Mouse (Mus musculus) heart, postnatal 4 days (tissue): ENCODE data around the gene Stim2. TPM values are rescaled to one million over a fixed set of nuclear protein-coding genes. Genes with fewer than 3 reads are reported as not detected.
A peak's percentile ranks its signal among the peaks of the same experiment; 100 is the strongest.

Experiments used
- DNase-seq: peaks from one replicate; pipeline ENCODE4 v3.0.0; 2021
- total RNA-seq, 2 experiments: library from RNA; stranded (reverse); gene quantifications; 2 replicates each; pipeline ENCODE4 v1.2.3; 2021

Gene Stim2
- total RNA-seq, 2 experiments from 2014 or later = 27.6 to 27.9 TPM

DNA sequence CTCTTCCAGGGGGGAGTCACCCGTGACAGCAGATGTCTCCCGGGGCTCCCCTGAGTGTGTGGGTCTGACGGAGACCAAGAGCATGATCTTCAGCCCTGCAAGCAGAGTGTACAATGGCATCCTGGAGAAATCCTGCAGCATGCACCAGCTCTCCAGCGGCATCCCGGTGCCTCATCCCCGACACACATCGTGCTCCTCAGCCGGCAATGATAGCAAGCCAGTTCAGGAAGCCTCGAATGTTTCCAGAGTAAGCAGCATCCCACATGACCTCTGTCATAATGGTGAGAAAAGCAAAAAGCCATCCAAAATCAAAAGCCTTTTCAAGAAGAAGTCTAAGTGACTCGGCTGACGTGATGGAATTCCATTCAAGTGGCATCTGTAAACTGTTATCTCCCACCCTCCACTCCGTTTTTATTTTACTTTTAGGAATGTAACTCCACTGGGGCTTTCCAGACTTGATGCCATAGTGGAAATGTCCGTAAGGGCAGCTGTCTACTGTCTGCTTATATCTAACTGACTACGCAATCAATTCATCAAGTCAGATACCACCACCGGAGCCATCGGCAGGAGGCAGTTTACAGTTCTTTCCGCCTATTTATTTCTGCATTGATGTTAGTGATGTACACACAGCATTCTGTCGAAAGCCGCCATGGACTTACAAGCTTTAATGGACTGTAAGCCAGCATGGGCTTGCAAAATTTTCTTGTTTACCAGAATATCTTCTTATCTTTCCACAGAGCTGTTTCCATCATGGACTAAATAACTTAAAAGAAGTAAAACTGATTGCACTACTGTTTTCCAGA, 120.3 kb downstream of the Stim2 start:
- no peak for DNase-seq

DNA sequence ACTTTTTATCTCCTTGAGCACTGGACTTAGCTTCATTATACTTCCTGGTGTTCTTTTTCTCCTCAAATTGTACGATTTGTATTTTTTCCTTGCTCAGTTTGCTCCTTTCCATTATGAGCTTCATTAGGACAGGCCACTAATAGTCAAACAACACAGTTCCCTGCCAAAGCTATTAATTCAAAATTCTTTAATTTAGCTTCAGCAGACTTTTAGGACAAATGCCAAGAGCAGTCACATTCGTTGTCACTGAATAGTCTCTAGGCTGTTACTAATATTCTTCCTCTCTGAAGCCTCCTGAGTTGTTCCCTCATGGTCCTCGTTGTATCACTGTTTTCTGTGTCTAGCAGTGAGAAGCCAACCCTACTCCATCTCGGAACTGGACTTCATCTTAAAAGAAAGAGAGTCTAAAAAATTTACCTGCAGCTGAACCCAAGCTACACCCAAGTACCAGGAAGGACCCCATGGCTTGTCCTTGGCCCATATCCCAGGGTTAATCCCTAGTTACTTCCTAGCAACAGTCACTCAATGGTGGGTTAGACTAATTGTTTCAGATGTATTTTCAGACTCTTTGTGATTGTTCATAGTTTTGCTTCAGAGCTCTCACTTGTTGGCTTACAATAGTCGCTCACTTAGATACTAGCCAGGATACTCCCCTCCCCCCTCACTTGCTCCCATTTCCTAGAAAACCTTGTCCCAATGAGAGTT, 149.9 kb downstream of the Stim2 start:
- DNase-seq = no peak

DNA sequence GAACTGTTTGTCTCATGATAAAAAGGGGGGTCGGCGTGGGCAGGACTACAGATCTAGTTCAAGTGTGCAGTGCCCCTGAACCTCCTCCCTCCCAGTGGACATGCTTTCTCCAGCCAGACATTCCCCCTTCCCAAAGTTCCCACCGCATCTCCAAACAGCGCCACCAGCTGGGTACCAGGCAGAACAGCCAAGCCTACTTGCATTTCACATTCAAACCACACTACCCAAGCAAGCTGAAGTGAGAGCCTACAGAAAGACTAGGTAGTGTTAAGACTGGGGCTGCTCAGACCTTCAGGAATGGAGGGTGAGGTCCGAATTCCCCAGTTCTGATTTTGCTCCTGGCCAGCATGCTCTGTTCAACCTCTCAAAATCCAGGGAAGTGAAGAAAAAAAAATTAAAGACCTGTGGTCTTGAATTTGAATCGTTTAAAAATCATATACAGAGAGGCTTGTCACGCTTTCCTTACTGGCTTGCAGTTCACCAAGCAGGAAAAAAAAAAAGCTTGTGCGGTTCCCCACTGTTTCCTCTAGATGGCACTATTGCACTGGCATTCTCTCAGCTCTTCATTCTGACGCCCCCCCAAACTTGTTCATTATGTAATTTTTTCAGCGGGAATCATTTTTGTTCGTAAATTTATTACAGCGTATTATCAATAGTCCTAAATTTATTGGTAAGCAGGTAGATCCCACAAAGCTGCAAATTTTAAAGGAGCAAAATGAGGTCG, 156.4 kb downstream of the Stim2 start:
- DNase-seq = peak; percentile 35

DNA sequence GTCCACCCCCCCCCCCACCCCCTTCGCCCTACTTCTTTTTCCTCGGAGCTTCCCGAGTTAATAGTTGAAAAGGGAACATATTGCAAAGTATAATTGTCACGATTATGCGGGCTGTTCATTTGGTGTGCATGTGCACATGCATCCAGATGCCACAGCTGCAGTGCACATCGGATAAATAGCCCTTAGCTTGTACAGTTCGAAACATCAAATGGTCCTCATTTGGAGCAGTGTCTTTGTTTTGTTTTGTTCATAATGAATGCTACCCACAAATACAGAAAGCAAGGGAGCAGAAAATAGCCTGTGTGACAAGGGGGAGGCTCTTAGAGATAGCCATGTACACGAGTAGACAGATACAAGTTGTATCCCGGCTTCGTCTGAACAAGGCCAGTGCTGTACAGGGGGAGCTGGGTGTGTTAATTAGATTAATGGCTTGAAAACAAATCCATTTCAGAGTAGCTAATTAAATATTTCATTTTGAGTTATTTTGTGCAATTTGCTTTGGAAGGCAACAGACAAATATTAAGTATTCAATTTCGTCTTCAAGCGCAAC, 157.0 kb downstream of the Stim2 start:
- DNase-seq = no peak

DNA sequence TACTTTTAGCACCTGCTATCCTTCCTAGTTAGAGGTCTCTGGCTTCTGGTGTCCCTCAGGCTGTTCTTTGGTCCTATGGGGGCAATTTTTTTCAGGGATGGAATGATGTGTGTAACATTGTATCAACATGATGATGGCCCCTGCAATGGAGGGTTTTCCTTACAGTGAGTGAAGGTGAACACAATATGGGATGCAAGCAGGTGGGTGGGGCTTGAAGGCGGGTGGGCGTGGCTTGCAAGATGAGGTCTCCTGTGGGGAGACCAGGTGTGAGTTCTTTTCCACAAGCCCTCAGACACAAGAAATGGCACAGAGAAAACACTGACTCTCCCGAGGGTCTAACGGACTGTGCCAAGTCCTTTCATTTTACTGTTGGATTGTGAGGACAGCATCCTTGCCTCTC, 157.6 kb downstream of the Stim2 start:
- no peak for DNase-seq

DNA sequence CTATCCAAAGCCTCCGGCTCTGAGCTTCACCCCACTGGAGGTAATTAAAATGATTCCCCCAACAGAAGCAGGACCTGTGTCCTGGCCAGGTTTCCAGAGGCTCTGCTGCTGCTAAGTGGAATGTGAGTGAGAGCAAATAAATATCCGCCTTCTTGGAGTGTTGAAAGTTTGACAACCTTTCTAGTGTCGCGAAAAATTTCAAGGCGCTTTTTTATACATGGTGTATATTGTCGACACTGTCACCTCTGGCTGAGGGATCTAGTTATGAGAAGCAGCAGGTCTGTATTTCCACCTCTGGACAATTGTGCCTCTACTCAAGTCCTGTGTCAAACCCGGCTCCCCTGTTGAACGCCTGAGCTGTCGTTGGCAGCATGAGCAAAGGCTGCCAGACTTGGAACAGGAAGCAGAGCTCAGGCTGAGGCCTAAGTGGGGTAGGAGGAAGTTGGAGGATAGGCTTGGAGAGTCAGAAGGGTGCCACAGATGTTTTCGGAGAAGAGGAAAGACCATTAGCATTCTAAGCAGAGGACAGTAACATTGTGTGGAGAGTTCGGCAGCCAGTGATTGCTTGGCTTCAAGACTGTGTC, 158.7 kb downstream of the Stim2 start:
- peak; percentile 22 for DNase-seq

DNA sequence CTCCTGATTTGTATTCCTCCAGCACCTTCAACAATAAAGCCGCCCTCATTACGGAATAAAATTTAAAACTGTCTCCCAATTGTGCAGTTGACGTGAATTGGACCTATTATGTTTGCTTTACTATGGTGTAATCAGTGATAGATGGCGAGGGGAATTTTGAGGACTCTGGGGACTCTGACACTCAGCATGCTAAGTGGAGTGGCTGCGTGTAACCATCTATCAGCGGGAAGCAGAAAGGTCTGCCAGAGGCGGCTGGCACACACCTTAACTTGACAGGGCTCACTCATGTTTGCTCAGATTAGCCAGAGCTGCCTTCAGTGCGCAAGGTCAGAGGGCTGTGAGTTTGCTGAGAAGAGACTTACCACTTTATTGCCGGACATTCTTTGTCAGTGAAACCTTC, 159.9 kb downstream of the Stim2 start:
- DNase-seq = peak; percentile 54

DNA sequence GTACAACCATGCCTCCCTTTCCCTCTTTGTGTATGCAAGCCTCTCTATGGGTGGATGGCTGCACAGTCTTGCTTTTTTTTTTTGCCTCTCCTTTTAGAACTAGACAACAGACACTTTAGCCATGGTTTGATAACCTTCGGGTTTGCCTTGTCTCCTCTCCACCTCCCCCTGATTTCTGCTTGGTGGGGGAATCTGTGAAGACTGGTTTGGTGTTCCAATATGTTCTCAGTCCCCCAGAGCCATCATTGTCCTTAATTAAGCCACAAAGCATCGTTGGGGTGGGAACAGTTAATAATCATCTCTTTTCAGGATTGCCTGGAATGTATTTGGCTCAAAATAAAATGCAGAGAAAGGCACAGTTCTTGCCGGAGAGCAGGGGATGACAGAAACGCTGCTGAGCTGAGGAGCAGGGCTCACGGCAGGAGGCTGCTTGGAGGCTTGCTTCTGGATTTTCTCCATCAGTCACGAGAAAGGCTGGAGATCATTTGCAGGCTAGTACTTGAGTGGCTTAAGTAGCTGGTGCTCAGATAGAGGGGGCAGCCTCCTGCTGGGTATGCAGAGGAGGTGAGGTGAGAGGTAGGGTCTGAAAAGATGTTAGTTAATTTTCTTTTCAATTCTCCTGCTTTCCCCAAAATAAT, 161.0 kb downstream of the Stim2 start:
- no peak for DNase-seq

DNA sequence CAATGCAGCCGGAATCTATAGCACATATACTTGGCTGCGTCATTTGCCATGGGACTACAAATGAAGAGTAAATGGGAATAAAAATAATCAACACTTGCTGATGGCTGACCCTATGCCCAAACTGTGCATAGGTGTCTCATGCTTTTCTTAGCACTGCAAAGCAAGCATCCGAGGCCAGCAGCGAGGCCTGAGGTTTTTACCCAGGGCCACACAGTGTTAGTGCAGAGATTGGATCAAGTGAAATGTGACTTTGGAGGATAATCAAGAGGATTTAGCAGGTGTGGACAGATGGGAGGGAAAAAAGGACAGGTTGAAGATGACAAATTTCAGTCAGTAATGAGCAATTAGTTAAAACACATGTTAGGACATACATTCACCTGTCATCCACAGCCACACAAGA, 162.3 kb downstream of the Stim2 start:
- DNase-seq = no peak

DNA sequence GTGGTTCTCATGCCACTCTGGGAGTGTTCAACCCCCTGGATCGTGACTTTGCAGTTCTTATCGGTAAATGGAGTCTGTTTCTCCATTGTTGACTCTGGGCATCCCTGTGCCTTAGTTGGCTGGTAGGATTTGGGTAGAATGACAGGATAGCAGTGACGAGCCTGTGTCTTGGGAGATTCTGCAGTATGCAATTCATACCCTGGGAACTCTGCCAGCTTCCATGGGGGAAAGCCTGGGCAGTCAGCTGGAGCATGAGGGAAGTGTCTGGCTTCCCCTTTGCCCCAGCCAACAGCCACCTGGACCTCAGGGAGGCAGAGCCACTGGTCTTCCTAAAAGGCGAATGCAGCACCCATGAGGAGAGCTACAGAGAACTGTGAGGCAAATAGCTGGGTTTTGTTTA, 165.6 kb downstream of the Stim2 start:
- DNase-seq = no peak

Other genes with a start within 250 kb of the Stim2 start
- 10 to 100 TPM; 22.9 to 26.1 TPM for gene Tbc1d19, start 188.9 kb upstream of the Stim2 start, total RNA-seq